Mouse (Mus musculus): ENCODE data around the gene Glis1. TPM values are rescaled to one million over a fixed set of nuclear protein-coding genes. Genes with fewer than 3 reads are reported as not detected.

Gene Glis1
- polyA plus RNA-seq, 2 experiments from 2014 or later: not detected

- ATAC-seq: no peak
Measured at GRCm38 (mm10) chr4:107636099-107636498, 201.7 kb downstream of the Glis1 start.

DNA sequence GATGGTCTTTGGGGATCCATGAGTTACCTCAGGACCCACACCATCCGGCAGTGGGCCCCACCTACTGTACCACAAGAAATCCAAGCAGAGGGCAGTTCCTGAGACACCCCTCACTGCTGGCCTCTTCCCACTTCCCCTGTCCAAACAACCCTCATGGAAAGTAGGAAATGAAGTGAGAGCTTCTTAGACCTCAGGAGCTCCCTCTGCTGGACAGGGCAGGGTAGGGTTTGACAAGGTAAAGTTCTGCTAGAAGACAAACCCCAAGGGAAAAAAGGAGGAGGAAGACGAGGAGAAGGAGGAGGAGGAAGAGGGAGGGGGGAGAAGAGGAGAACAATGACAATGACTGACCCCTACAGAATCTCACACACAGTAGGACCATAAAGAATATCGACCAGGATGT is 203.3 kb downstream of the Glis1 start:
- ATAC-seq: no peak

GRCm38 (mm10) chr4:107638303-107638702 is 203.9 kb downstream of the Glis1 start:
- no peak for ATAC-seq

DNA sequence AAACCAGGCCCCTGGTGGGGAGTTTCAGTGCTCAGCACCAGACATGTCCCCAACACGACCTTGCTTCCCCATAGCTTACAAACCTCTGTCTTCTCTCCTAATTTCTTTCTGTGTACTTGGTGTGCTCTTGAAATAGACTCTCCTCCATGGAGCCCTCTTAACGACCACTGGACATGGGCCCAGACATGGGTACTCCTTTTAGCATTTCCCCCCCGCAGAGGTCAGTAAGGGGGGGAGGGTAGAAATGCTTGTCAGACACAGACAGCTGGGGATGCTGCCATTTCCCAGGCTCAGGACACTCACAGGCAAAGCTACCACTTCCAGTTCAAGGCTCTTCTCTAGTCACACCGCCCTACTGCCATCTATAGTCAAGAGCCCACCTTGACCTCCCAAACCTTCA is 207.2 kb downstream of the Glis1 start:
- no peak for ATAC-seq

DNA sequence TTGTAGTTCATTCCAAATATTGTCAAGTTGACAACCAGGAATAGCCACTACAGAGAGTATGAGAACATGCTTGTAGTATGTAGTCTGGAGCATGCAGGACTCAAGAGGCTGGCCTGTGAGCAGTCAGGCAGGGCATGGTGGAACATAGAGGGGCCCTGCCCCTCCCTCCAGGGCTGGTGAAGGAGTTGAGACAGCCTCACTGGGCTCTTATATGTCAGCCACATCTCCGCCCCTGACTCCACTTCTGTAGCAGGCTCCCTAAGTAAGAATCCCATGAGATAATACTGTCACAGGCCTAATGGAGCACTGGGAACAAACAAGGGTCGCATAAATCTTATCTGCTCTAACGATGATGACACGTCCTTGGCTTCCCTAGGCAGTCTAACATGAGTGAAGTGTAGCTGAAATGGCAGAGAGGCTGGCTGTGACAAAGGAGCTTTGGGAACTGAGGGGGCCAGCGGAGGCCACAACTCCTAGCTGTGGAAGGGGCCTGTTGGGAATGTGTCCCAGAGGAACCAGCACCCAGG is 214.6 kb downstream of the Glis1 start:
- ATAC-seq: no peak

DNA sequence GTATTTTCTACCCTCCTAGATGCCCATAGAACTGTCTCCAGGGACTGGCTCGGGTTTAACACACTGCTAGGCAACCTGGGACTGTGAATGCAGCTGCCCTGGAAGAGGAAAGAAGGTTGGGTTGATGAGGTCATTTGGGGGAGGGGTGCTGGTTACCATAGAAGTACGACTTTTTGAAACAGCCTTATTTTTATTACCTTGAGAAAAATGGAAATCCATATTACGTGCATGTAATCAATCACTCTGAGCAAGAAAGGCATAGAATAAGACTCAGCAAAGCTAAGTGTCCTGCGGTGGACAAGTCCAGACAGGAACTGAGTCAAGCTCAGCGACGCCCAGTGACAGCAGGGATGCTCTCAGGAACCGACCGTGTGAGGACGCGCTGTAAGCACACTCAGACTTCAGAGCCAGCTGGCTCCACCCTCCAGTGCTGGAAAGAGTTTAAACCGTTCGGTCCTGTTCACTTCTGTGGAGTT is 216.7 kb downstream of the Glis1 start:
- no peak for ATAC-seq

DNA sequence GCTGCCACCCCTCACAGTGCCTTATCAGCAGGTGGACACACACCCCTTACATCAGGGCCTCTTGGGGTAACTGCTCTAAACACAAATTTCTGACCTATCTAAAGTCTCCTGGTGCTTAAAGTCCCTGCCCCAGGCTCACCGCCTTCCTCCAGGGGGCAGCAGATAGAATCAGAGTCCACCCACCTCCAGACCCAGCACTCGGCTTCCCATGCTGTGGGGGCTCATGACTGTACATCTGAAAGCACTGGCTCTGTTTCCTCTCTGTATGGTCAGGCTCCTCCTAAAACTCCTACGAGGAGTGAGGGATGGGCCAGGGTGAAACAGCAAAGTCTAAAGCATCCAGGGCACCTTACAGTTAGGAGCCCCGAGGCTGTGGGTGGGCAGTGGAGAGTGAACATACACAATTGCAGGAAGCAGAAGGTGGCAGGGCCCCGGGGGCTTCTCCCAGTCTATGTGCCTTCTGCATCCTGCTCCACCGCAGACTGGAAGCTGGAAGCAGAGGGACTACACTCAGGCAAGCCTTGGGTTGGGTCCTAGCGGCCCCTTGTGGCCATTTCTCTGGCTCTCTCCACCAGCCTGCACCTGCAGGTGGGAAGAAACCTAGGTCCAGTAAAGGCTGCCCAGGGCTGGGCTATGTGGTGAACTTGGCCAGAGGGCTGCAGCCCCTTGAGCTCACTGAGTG is 218.3 kb downstream of the Glis1 start:
- ATAC-seq: no peak

GRCm38 (mm10) chr4:107653280-107653643 is 218.9 kb downstream of the Glis1 start:
- ATAC-seq: no peak

DNA sequence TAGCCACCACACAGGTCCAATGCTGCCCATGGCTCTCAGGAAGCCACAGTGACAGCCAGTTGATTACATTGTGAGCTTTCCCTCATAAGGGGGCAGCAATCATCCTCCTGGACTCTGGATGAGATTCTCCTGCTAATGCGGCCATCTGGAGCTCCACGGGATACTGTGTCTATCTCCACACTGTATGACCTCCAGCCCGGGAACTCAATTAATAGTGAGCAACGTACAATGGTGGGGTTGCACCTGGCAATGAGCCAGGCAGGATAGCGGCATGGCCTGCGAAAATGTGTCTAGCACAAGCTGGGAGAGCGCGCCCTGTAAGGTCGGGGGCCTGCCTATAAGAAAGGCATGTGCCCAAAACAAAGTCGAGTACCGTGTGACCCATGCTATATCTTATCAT is 226.3 kb downstream of the Glis1 start:
- ATAC-seq: no peak

GRCm38 (mm10) chr4:107668514-107668913 is 234.1 kb downstream of the Glis1 start:
- ATAC-seq: no peak

- no peak for ATAC-seq
Measured at GRCm38 (mm10) chr4:107670731-107671130, 236.3 kb downstream of the Glis1 start.

DNA sequence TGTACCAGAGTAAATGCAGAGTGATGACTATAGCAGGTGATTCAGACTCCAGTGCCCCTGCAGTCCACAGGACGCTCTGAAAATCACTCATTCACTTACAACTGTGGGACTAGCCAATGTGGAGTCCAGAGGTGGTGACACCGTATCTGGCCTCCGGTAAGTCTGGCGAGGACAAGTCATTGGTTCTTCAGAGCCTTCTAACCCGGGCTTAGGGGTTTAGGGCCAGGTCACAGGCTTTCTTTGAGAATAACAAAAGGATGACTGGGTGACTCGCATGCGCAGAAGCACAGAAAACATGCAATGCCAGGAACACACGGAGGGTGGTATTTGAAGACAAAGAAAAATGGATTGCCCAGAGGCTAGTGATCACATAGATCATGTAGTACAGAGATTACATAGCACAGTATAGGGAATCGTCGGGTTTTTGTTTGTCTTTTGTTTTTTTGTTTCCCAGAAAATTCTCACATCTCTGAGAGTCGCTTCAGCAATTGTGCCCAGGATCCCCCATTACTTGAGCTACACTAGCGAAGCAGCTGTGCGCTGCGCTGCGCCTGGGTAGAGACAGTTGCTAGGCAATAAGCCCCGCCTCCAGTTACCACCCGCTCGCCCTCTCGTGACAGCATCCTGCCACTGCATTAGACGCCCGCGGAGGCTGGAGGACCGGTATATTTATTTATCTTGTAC is 239.4 kb downstream of the Glis1 start:
- ATAC-seq: peak; percentile 82

DNA sequence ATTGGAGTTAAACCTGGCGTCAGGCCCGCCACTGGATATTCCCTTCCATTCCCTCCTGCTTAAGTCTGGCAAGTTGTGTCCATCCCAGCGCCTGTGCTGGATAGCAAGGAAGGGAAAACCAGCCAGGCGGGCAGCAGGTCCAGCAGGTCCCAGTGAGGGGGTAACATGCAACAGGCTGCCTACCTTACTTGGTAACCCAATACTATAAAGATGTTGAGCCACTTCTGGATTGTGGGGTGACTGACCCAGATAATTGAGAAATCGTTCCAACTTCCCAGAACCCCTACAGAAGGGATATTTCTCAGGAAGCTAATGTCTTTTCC is 239.9 kb downstream of the Glis1 start:
- ATAC-seq: no peak

GRCm38 (mm10) chr4:107675645-107676044 is 241.3 kb downstream of the Glis1 start:
- ATAC-seq: no peak

GRCm38 (mm10) chr4:107680311-107681098 is 246.1 kb downstream of the Glis1 start:
- no peak for ATAC-seq

GRCm38 (mm10) chr4:107681099-107681849 is 246.9 kb downstream of the Glis1 start:
- ATAC-seq: no peak

GRCm38 (mm10) chr4:107683006-107683756 is 248.8 kb downstream of the Glis1 start:
- ATAC-seq: no peak

DNA sequence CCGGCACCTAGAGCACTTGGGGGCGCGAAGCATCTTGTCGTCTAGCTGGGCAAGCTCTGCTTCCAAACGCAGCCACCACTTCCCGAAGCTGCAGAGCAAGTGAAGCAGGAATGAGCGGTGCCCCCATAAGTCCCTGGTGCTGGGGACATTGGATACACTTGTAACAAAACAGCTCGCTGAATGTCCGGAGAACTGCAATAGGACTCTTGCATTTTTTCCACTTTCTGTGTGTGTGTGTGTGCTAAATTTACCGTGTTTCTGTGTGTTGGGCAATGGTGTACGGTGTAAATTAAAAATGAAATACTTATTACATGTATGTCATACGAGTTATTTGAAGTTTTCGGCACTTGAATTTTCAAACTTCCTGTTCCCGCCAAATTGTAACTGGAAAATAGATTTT is 249.7 kb downstream of the Glis1 start, which contains the start of gene Dmrtb1:
Gene Dmrtb1 (minus strand): TSS at position 101 of the 400 bp plus-strand sequence.
- no peak for ATAC-seq

Measured in CD4-positive, CD25-positive, alpha-beta regulatory T cell, adult 4 months (primary cell).